Mouse (Mus musculus) kidney, postnatal 0 days (tissue): ENCODE results near the gene Tmem120b. TPM values are rescaled to one million over a fixed set of nuclear protein-coding genes. Genes with fewer than 3 reads are reported as not detected.

Source experiments
- ATAC-seq: fragments of 200-750 bp; cut with Nextera tagmentation; replicated peaks from 2 replicates; pipeline ENCODE4 v1.8.0; 2017; ENCODE audit warnings: low read depth, moderate number of reproducible peaks, moderate TSS enrichment, moderate library complexity; ENCODE audit not compliant: low FRiP score
- DNase-seq: peaks from one replicate; pipeline ENCODE4 v3.0.0-alpha.2; 2016; ENCODE audit warnings: low spot score
- H3K27ac ChIP-seq: fragments of 300-500 bp; sonication (generic); 2 replicates; pipeline ENCODE4 v1.5.1; 2014; ENCODE audit warnings: mild to moderate bottlenecking
- H3K27me3 ChIP-seq: fragments of 300-500 bp; sonication (generic); 2 replicates; pipeline ENCODE4 v1.6.1; 2014; ENCODE audit warnings: low read length, mixed read lengths; ENCODE audit not compliant: insufficient read depth
- H3K36me3 ChIP-seq: fragments of 300-500 bp; sonication (generic); 2 replicates; pipeline ENCODE4 v1.6.1; 2014; ENCODE audit warnings: low read length, mixed read lengths; ENCODE audit not compliant: insufficient read depth
- H3K4me1 ChIP-seq: fragments of 300-500 bp; sonication (generic); replicated peaks from 2 replicates; pipeline ENCODE4 v1.6.1; 2014; ENCODE audit warnings: antibody characterized with exemption, low read length, mixed read lengths; ENCODE audit not compliant: insufficient read depth
- H3K4me2 ChIP-seq: fragments of 300-500 bp; sonication (generic); 2 replicates; pipeline ENCODE4 v1.6.1; 2014; ENCODE audit warnings: mild to moderate bottlenecking, low read length, moderate library complexity, mixed read lengths
- H3K4me3 ChIP-seq: fragments of 300-500 bp; sonication (generic); replicated peaks from 2 replicates; pipeline ENCODE4 v1.5.1; 2014; ENCODE audit warnings: low read depth, low read length
- H3K9ac ChIP-seq: fragments of 300-500 bp; sonication (generic); 2 replicates; pipeline ENCODE4 v1.6.1; 2014; ENCODE audit warnings: low read depth, low read length
- H3K9me3 ChIP-seq: fragments of 300-500 bp; sonication (generic); replicated peaks from 2 replicates; pipeline ENCODE4 v1.6.1; 2016; ENCODE audit warnings: low read length, inconsistent platforms, mixed read lengths
- CTCF ChIP-seq: IDR thresholded peaks from 2 replicates; pipeline ENCODE4 v1.5.1; 2016; ENCODE audit warnings: antibody characterized with exemption, low read depth, mild to moderate bottlenecking, moderate library complexity
- WGBS: fragments of 180-500 bp; shearing (Covaris S2); extraction: QIAGEN DNeasy Blood & Tissue Kit; methylation state at CpG from one replicate; pipeline ENCODE4 v1.1.7; 2014; 5-methylcytosine and 5-hydroxymethylcytosine counted together
- polyA plus RNA-seq: library from polyadenylated mRNA; unstranded; fragments of >200 nt; fragmentation: Nextera tagmentation; extraction: Ambion mirVana; gene quantifications from 2 replicates; pipeline ENCODE4 v1.2.1, GENCODE M21; 2015

Tmem120b gene
- polyA plus RNA-seq, 1 experiment from 2014 or later: 12.6 TPM

DNA sequence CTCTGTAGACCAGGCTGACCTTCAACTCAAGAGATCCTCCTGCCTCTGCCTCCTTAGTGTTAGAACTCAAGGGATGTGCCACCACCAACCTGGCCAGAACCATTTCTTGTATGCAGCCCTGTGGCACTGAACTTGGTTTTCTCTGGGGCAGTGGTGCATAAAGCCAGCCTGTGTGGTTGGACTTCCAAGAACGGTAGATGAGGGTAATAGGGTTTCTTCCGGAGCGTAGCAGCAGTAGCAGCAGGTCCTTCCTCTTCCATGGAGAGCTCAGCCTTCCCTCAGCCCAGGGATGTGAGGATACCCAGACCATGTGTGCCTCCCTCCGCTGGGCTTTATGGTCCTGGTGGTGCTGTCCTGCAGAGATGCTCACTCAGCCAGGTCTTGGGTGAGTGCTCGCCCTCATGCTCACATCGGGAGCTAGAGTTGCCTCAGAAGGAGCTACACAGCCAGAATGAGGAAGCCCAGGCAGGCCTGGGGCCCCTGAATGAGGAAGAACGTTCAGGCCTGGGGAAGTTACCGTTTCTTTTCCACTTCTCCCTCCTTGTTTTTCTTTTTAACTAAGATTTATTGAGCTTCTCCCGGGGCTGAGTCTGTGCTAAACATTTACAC, 43.1 kb upstream of the Tmem120b start:
- DNase-seq (peak; percentile 38), ATAC-seq (no peak)
- no peak overlapping the region for H3K4me3 ChIP-seq
- H3K36me3 ChIP-seq: peaks cover 10% of the 10 kb centered on the region; the same call in 1 of the 2 replicates
- H3K9me3 ChIP-seq: no peaks in the 10 kb centered on the region
- no peak overlapping the region for H3K27ac ChIP-seq
- no peak overlapping the region for H3K4me2 ChIP-seq
- H3K4me1 ChIP-seq: peaks cover 12% of the 10 kb centered on the region; the same call in 1 of the 2 replicates
- no peak overlapping the region for H3K9ac ChIP-seq
- no peak for TF ChIP-seq CTCF
- 32% methylated on average over 9 of the region's 9 CpGs for WGBS
- H3K27me3 ChIP-seq: no peaks in the 10 kb centered on the region

DNA sequence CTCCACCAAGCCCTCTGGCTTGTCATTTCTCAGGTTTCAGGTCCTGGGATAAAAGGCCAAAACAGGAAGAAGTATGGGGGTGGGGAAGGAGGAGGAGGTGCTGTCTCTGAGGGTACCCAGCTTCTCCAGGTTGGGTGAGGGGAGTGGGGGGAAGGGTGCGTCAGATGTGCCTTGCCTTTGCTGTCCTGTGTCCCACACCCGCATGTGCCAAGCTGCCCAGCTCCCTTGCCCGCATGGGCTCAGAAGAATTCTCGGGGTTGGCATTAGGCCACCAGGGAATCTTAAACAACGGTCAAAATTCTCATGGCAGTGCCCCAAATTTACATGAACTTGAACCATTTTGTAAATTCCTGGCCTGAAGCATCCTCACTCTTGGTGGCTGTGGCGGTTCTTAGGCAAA, 41.8 kb upstream of the Tmem120b start:
- H3K4me3 ChIP-seq: no peak overlapping the region
- no peak for DNase-seq
- no peaks in the 10 kb centered on the region for H3K9me3 ChIP-seq
- H3K36me3 ChIP-seq: peaks cover 14% of the 10 kb centered on the region; the same call in 1 of the 2 replicates
- no peak for TF ChIP-seq CTCF
- 61% methylated on average over 6 of the region's 6 CpGs for WGBS
- ATAC-seq: no peak
- H3K4me1 ChIP-seq: peaks cover 12% of the 10 kb centered on the region; the same call in 1 of the 2 replicates
- H3K4me2 ChIP-seq: no peak overlapping the region
- no peak overlapping the region for H3K27ac ChIP-seq
- no peak overlapping the region for H3K9ac ChIP-seq
- no peaks in the 10 kb centered on the region for H3K27me3 ChIP-seq

DNA sequence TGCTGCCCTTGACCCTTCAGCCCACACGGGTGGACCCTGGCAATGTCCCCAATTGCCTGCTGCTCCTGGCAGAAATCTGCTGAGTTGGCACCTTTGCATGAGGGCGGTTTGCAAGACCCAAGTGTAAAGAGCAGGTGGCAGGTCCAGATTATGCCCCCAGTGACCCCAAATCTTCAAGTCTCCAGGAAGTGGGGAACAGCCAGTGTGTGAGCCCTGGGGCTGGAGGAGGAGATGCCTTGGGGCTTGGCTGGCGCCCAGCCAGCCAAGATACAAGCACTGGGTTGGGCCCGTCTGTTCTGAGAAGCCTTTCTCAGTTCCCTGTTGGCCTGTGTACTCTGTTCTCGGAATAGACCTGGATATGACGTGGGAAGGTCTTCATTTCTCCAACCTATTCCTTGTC, 40.8 kb upstream of the Tmem120b start:
- no peak overlapping the region for H3K4me2 ChIP-seq
- 52% methylated on average over 6 of the region's 6 CpGs for WGBS
- no peak overlapping the region for H3K9ac ChIP-seq
- peaks cover 14% of the 10 kb centered on the region; the same call in 1 of the 2 replicates for H3K36me3 ChIP-seq
- 0 out of 2 replicates have a peak overlapping the region, but pooled peaks have one; percentile 8 for H3K27ac ChIP-seq
- H3K4me1 ChIP-seq: peaks cover 12% of the 10 kb centered on the region; the same call in 1 of the 2 replicates
- 0 out of 2 replicates have a peak, but pooled peaks have one; percentile 37 for ATAC-seq
- no peak for DNase-seq
- no peaks in the 10 kb centered on the region for H3K27me3 ChIP-seq
- H3K4me3 ChIP-seq: no peak overlapping the region
- no peaks in the 10 kb centered on the region for H3K9me3 ChIP-seq
- no peak for TF ChIP-seq CTCF

DNA sequence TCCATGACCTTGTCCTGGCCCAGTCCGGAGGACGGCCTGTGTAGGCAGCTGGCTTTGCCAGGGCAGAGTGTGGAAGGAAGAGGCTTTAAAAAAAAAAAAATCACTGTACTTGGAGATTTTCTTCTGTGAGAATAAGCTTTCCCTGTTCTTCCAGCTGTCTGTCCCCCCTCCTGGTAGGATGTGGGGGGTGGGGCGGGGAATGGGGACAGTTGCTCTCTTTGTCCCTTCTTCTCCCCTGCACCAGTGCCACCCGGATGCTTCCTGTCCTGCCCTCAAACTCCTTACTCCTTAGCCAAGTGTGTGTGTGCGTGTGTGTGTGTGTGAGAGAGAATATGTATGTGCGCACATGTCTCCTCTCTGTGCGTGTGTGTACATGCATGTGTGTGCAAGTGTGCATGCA, 38.5 kb upstream of the Tmem120b start:
- Histone ChIP-seq H3K27ac (no peak overlapping the region), H3K4me2 (no peak overlapping the region), H3K4me3 (no peak overlapping the region), H3K27me3 (no peaks in the 10 kb centered on the region), H3K9ac (no peak overlapping the region), H3K4me1 (peaks cover 12% of the 10 kb centered on the region; the same call in 1 of the 2 replicates), H3K36me3 (peaks cover 14% of the 10 kb centered on the region; the same call in 1 of the 2 replicates), H3K9me3 (no peaks in the 10 kb centered on the region)
- ATAC-seq: no peak
- WGBS: 82% methylated on average over 7 of the region's 7 CpGs
- TF ChIP-seq CTCF: no peak
- no peak for DNase-seq

DNA sequence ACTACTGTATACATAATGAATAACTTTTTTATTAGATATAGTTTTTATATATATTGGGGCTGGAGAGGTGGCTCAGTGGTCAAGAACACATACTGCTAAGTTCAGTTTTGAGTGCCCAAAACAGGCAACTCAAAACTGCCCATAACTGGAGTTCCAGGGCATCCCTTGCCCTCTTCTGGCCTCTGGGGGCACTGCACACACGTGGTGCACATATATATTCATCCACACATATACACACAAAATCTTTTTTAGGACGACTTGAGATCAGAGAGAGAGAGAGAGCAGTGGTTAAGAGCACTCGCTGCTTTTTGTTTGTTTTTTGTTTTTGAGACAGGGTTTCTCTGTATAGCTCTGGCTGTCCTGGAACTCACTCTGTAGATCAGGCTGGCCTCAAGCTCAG, 36.9 kb upstream of the Tmem120b start:
- WGBS: 96% methylated on average over 3 of the region's 3 CpGs

DNA sequence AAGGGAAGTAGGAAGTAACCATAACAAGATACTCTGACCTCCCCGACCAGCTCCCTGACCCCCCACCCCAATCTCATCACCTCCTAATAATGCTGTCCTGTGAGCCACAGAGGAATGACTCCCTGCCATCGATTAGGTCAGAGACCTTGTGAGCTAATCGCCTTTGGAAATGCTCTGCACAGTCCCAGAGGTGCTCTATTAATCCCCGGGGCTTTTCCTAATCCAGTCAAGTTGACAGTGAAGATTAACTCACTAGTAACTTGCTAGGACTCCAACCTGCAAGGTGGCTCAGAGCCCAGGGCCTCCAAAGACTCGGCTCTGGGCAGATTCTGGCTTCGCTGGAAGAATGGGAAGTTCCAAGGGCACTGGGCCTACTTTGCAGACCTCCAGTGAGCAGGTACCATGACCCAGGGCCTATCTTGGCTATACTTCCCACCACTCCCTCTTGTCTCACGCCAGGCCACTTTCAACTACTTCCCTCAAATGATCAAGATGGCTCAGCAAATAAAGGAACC, 34.5 kb upstream of the Tmem120b start:
- TF ChIP-seq CTCF: no peak
- DNase-seq (no peak), ATAC-seq (no peak)
- H3K4me2 ChIP-seq: no peak overlapping the region
- no peaks in the 10 kb centered on the region for H3K9me3 ChIP-seq
- no peak overlapping the region for H3K4me3 ChIP-seq
- no peak overlapping the region for H3K27ac ChIP-seq
- WGBS: 66% methylated on average over 7 of the region's 7 CpGs
- H3K27me3 ChIP-seq: no peaks in the 10 kb centered on the region
- H3K9ac ChIP-seq: no peak overlapping the region
- no peaks in the 10 kb centered on the region for H3K4me1 ChIP-seq
- peaks cover 14% of the 10 kb centered on the region; the same call in 1 of the 2 replicates for H3K36me3 ChIP-seq

More for the DNA sequence above, 36.9 kb upstream of the Tmem120b start:
- Histone ChIP-seq H3K36me3 (peaks cover 14% of the 10 kb centered on the region; the same call in 1 of the 2 replicates), H3K9me3 (no peaks in the 10 kb centered on the region), H3K4me3 (no peak overlapping the region), H3K4me2 (no peak overlapping the region), H3K27ac (no peak overlapping the region), H3K9ac (no peak overlapping the region), H3K4me1 (0 out of 2 replicates have a peak, but pooled peaks cover under 1% of the 10 kb centered on the region), H3K27me3 (no peaks in the 10 kb centered on the region)
- no peak for ATAC-seq
- TF ChIP-seq CTCF: 0 out of 2 replicates have a peak, but pooled peaks have one; percentile 18
- DNase-seq: no peak
